20 mouse cellular contexts compared by ENCODE assay signal in genomic region chr5:34466648-34467047, GRCm38 (mm10).
"Had no signal": no experiment of that assay in that cellular context is flagged by ENCODE, and none has a peak within 500 bp of the region (broad histone marks: within the 10 kb centered on the region; RNA-seq: fewer than 3 reads in every experiment).

No protein-coding gene starts in this region.

- H3K4me3 ChIP-seq: layer of hippocampus, adult 2 months; limb, embryonic 12.5 days; limb, embryonic 15.5 days; lung, embryonic 15.5 days; neural tube, embryonic 12.5 days; neural tube, embryonic 15.5 days had no signal

- DNase-seq: kidney, adult 2 months; kidney, postnatal 25 days; left cerebral cortex, postnatal 4 days; lung, adult 18-20 months; lung, postnatal 10 days; lung, postnatal 36 days; midbrain, embryonic 14.5 days; right cerebral cortex, adult 18-20 months; right cerebral cortex, postnatal 14 days; right cerebral cortex, postnatal 4 days had no signal

- H3K9ac ChIP-seq: limb, embryonic 12.5 days; limb, embryonic 15.5 days; liver, embryonic 14.5 days; lung, embryonic 15.5 days; neural tube, embryonic 12.5 days; neural tube, embryonic 15.5 days had no signal

- H3K4me2 ChIP-seq: limb, embryonic 12.5 days; limb, embryonic 15.5 days; lung, embryonic 15.5 days; midbrain, embryonic 11.5 days; neural tube, embryonic 12.5 days; neural tube, embryonic 15.5 days had no signal

- H3K9me3 ChIP-seq: limb, embryonic 12.5 days; limb, embryonic 15.5 days; lung, embryonic 15.5 days; neural tube, embryonic 12.5 days; neural tube, embryonic 15.5 days had no signal

- H3K4me1 ChIP-seq: limb, embryonic 12.5 days; limb, embryonic 15.5 days; lung, embryonic 15.5 days; neural tube, embryonic 12.5 days; neural tube, embryonic 15.5 days had no signal

- H3K27me3 ChIP-seq: limb, embryonic 12.5 days; limb, embryonic 15.5 days; lung, embryonic 15.5 days; neural tube, embryonic 12.5 days; neural tube, embryonic 15.5 days had no signal

- H3K27ac ChIP-seq: kidney, postnatal 0 days; layer of hippocampus, adult 2 months; limb, embryonic 12.5 days; limb, embryonic 15.5 days; liver, embryonic 14.5 days; lung, embryonic 15.5 days; neural tube, embryonic 12.5 days; neural tube, embryonic 15.5 days; stomach, postnatal 0 days had no signal
